Mouse (Mus musculus) liver, adult 2 months (tissue): ENCODE measurements around the gene Pramel1.

Source experiments
- CTCF ChIP-seq: fragments of 200-500 bp; IDR thresholded peaks from 2 replicates; pipeline ENCODE4 v1.5.1; 2011; ENCODE audit warnings: low read depth, low read length, control low read depth
- POLR2A ChIP-seq: fragments of 200-500 bp; IDR thresholded peaks from 2 replicates; pipeline ENCODE4 v1.6.1; 2011; ENCODE audit warnings: low read length, control low read depth; ENCODE audit not compliant: insufficient read depth; ENCODE audit errors: extremely low read depth

GRCm38 (mm10) chr4:143379931-143380715 lies 14.1 kb upstream of the Pramel1 start:
- TF ChIP-seq CTCF (no peak), POLR2A (no peak)
